Mouse (Mus musculus): ENCODE measurements at regions not wholly inside any gene's neighbourhood (a gene's known extent, or its start where the extent isn't known, plus 50 kb on each side); places are given as distances from the start of the nearest gene placed in this dataset.
"Not testable (repeated sequence)": the region's sequence is repeated elsewhere in the genome, so short reads cannot be mapped to it uniquely, and the experiment has no call there.

DNA sequence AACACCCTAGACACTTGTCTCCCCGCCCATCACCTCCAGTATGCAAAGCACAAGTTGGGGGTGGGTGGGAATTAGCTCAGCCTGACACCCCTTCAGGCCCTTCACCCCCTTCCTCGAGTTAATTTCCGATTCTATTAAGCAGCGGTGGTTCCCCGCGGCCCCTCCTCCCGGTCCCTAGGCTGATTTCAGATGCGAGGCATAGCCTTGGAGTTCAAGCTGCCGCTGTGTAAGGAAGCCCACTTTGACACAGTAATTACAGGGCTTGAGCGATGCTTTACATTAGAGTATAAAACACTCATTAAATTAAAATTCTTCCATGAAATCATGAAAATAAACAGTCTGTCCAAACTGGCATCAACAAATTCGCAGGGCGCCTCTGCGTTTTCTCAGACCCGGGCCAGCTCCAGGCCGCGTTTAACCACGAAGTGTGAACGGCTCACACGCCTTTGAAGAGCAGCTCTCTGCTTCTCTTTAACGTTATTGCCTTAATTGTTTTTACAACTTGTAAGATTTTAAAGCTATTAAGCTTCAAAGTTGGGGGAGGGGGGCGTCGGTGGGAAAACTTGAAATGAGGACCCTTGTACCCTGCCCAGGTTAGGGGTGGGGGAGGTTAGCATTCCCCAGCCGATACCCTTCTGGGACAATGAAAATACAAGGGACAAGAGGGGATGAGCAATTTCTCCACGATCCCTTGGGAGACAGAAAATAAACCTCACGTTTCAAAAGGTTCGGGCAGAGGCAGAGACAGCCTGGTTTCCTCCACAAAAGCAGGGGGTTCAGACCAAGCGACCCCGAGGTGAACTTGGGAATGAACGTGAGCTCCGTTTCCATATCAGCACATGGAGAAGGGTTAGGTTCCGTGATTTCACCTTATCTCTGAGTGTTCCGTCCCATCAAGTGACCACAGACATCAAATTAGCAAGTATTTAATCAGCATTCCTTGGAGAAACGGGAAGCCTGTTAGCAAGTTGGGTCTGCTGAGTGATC, 114.4 kb downstream of the Dicer1 start:
- no peak for DNase-seq
- intact Hi-C loops (cut with DNase I): no loop called here

DNA sequence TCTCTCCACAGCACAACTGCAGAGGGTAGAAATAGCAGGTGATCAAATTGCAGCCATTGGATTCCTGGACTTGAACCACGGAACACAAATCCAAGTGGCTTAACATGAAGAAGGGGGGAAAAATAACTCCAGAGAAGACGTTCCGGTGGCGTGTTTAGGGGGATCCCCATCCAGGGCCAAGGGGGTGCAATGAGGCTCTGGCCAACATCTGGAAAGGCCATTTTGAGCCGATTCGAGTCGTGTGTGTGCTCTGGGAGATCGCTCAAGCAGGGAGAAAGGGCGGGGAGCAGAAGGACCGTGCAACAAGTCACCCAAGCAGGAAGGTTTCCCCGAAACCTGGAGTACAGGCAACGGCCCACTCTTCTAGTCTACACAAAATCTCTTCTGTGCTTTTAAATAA, 115.3 kb downstream of the Dicer1 start:
- no peak for DNase-seq
- intact Hi-C loops (cut with DNase I): no loop called here

DNA sequence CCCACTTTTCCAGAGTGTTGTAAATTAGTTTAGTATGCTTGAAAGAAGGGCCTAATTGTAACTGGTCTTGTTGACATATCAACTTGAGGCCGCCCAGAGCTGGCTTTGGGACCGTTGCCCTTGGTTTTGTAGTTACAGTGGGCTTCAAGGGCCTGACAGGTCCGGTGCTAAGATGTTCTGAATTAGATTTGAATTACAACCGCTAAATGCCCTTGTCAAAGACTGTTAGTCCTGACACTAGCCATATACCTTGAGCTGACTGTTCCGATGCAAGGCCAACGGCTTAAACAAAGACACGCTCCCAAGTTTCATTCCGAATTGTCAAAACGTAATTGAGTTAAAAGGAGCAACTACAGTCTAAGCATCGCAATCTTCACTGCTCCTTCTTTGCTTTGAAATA, 116.9 kb downstream of the Dicer1 start:
- DNase-seq: no peak
- intact Hi-C loops (cut with DNase I): no loop called here

DNA sequence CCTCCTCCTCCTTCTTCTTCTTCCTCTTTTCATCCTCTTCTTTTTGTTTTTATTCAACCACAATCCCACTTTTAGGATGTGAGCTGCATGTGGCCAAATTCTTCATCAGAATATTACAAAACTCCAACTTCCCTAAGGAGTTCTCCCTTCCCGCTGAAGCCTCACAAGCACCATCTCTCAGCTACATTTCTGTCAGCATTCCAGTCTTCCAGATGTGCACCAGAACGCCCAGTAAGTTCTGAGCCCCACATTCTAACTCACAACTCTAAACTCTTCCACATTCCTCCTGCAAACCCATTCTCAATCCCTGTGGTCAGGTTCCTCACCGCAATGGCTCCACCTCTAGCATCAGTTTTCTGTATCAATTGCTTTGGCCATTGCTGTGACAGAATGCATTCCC, 121.2 kb downstream of the Dicer1 start:
- intact Hi-C loops (cut with DNase I): no loop called here

DNA sequence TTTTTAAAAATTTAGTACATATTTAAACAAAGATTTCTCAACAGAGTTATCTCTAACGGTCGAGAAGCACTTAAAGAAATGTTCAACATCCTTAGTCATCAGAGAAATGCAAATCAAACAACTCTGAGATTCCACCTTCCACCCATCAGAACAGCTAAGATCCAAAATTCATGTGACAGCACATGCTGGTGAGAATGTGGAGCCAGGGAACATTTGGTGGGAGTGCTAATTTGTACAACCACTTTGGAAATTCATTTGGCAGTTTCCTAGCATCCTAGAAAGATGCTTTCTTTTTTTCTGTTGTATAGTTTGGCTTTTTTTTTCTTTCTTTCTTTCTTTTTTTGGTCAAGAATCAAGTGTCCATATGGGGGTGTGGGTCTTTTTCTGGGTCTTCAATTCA, 122.3 kb downstream of the Dicer1 start:
- no peak for DNase-seq
- intact Hi-C loops (cut with DNase I): no loop called here

More for the DNA sequence above, 121.2 kb downstream of the Dicer1 start:
- no peak for DNase-seq

DNA sequence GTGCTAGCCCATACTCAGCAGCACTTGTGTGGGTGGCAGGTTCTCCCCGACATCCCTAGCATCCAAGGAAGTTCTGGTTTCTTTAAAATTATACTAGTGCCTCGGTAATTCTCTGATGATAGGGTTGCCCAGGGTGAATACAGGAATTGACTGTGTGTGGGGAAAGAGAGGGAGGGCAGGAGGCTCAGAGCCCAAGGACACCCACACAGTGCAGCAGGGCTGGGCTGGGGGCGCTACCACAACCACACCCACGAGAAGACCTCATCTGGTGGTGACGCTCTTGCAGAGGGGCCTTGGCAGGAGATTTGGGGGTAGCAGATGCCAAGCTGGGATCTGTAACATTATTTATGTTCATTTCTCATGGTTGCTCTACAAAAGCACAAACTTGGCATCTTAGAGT, 125.7 kb downstream of the Dicer1 start:
- intact Hi-C loops (cut with DNase I): no loop called here
- DNase-seq: no peak

DNA sequence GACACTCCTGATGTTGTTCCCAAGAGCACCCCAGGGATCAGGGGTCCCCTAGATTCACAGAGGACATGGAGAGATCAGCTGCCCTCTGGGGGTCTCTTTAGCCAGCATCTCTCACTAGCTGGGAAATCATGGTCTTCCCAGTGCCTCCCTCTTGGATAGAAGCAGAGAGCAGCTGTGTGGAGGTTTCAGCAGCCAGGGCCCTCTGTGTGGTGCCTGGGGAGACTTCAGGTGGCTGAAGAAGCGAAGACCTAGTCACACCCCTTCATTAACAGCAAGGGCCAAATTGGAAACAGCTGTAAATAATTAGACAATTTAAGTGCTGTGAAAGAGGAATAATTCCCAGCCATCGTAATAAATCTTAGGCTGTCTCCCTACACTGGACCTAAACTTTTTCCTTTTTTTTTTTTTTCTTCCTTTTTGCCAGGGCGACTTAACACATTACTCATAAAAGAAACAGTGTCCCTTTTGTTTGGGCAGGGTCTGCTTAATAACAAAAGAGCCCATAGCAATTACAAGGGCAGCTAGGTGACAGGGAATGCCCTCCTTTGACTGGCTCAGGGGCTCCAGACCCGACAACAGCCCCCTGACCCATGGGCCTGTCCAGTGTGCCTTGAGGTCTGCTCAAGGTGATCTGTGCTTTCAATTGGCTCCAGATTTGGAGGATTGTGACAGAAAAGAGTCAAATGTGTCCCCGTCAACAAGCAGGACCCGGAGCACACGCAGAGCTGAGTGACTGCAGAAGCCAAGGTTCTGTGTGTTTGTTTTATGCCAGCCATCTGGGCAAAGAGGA, 127.7 kb downstream of the Dicer1 start:
- DNase-seq: no peak
- intact Hi-C loops (cut with DNase I): no loop called here

DNA sequence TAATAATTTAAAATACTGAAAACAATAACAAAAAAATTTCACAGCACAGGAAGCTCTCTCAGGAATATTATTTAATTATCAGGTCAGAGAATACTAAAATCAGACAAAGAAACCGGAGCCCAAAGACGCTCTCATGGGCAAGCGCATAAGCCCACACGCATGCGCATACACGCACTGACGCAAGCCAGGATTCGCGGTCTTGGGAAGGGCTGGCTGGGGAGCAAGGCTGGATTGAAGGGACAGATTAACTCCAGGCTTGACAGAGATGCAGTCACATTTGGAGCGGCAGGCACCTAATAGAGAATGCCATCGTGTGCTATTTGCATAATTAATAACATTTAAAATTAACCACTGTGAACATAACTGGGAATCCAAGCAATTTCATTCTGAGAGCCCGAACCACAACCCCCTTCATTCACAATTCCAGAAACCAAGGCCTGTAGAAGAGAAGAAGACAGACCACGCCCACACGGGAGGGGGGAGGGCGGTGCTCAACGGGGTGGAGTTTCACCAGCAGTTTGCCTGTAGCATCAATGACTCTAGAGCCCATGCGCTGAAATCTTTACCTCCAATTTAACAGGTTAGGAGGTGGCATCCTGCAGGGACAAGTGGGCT, 134.5 kb downstream of the Dicer1 start:
- intact Hi-C loops (cut with DNase I): no loop called here

DNA sequence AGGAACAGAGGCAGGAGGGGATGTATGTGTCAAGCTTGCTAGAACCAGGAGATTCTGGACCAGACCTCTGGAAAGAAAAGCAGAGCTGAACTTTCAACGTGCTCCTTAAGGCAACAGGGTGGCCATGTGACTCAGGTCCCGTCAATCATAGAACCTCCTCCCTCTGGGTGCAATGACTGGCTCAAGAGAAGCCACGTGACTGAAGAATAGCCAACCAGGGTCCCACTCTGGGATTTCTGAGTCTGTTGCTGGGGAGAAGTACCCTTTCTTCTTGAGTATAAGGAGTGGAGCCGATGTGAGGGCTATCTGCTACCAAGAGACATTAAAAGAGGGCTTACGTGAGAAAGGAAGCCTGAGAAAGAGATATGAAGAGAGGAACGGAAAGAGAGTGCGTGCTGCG, 137.5 kb downstream of the Dicer1 start:
- no peak for DNase-seq
- intact Hi-C loops (cut with DNase I): no loop called here

More for the DNA sequence above, 134.5 kb downstream of the Dicer1 start:
- DNase-seq: peak; percentile 14 to 15

DNA sequence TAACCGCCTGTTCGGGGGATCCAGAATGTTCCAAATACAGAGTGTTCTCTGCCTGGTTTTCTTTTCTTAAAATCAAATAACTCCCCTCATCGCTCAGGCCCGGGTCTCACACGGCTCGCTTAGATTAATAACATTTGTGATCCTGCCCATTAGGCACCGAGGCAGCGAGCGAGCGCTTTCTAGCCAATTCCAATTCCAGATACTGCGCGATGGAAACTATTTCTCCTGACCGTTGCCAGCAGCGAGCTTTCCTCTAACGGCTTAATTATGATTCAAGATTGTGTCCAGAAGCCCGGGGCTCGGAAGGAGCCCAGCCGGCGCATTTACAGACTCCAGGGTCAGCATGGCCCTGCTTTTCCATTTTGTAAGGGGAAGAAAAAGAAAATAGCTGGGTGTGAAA, 136.6 kb upstream of the Gsc start:
- intact Hi-C loops (cut with DNase I): no loop called here
- DNase-seq: no peak

DNA sequence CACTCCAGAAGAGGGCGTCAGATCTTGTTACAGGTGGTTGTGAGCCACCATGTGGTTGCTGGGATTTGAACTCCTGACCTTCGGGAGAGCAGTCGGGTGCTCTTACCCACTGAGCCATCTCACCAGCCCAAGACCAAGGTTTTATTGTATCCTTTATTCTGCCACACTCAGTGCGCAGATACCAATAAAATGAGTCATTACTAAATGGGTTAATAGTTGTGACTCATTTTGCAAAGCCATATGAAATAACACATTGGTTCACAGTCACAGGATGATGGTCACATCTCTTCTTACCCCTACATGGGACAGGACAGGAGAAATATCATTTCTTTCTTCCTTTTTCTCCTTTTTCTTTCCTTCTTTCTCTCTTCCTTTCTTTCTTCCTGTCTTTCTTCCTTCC, 135.8 kb upstream of the Gsc start:
- intact Hi-C loops (cut with DNase I); DNase-seq: not testable (repeated sequence)

DNA sequence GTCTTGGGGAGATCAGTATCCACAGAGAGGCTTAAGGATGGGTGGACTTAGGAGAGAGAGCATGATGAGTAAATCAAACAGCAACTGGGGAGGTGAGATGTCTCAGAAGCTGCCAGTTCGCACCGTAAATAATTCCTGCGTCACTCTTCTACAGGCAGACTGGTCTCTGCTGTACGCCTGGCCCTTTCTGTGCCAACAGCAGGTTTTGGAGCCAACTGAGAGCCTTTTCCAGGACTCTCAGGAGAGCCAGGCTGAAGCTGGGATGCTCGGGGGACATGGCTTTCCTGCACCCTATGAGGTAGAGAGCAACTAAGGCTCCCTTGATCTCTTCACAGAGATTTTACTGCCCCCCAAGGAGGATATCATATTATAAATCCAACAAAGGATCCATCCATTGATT, 134.3 kb upstream of the Gsc start:
- intact Hi-C loops (cut with DNase I): no loop called here
- no peak for DNase-seq

DNA sequence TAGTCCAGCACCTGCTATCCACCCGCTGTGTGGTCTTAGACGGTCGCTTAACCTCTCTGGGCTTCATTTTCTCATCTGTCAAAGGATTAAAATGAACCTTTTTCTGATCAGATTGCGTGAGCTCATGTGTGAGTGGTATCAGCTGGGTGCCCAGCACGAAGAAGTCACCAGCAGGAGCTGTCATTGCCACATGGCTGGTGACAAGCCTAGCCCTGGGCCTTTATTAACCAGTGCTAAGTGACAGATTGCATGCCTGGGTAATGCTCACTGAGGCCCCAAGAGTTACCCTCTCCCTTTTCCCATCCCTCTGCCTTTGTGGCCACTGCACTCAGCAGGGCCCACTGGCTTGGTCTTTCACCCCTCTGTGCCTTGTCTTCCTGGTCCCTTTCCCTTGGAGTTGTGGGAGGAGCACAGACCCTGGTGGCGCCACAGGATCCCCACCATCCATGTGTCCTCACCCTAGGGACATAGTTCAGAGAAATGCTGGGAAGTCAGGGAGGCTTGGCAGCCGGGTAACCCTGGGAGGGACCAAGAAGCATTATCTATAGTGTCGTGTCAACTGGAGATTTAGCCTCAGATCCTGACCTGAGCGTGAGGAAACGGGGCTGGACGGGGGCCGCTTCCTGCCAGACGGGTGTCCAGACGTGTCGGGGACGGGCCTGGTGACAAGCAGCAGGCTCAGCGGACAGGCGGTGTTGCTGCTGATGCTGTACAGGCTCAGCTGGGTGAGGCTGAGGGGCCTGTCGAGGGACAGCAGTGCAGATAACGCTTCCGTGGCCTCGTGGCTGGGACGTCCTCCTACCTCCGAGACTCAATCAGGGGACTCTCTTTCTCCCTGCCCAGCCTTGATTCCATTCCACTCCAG, 132.6 kb upstream of the Gsc start:
- DNase-seq: peak in 1 of 2 experiments; percentile 7
- intact Hi-C loops (cut with DNase I): no loop called here

DNA sequence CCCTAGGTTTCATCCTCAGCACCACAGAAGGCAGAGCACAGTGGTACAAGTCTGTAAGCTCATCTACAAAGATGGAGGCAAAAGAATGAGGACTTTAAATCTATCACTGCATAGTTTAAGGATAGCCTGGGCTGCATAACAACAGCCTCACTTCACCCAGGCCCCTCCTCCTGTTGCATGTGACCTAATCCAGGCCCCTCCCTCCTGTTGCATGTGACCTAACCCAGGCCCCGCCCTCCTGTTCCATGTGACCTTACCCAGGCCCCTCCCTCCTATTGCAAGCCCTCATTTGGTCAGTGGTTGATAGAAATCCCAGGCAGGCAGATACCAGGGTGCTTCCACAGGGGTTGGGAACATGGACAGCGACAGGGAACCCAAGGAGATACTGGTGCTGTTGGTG, 124.9 kb upstream of the Gsc start:
- intact Hi-C loops (cut with DNase I): no loop called here
- no peak for DNase-seq

DNA sequence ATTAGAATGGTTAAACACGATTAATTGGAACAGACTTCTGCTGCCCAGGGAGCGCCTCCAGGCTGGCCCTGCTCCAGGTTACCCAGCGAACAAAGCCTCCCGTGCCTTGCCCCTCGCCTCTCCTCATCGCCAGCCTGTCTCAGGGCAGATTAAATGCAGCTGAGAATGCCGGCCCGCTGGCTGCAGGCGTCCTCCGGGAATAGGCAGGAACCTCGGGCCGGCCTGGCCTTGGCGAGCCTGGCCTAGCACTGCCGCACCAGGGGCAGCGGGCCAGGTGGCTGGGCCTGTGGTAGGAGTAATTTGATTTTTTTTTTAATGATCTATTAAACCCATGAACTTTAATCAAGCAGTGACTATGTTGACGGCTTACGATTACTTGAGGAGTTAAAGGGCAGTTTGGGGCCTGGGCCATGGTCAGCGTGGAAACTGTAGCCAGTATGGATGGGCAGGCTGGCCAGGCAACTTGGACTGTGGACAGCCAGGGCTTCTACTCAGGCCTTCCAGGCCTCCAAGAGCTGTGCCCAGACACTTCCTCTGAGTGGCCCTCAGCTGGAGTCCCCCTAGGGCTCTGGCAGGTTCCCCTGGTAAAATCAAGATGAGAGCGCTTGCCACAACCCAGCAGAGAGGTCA, 120.5 kb upstream of the Gsc start:
- intact Hi-C loops (cut with DNase I): no loop called here
- DNase-seq: peak; percentile 33 to 41

DNA sequence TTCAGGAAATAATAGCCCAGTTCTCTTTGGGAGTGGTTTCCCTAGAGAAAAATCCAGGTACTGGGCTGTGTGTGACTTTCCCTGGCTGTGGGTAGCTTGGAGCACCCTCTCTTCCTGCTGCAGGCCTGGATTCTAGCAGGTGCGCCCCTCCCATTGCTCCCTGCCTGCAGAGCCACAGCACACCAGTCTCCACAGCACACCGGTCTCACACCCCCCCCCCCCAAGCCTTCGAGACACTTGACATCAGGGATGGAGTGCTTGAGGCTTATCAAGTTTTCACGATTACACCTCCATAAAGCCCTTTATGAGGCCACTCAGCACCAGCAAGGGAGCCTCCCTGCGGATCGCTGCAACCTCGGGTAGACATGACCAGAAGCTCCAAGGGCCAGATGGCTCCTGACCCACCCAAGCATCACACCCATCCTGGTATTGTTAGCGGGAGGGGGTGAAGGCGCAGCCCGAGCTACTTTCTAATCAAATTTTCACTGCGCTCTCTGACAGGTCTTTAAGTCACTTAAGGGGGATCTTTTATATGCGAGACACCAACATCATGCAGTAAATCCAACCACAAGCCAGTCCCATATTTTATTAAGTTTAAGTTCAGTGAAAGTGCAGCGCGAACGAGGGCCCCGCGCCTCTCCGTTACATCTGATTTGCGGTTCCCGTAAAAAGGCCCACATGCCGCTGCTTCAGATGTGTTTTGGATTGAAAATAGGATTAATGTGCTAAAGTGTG, 119.8 kb upstream of the Gsc start:
- no peak for DNase-seq
- intact Hi-C loops (cut with DNase I): no loop called here

DNA sequence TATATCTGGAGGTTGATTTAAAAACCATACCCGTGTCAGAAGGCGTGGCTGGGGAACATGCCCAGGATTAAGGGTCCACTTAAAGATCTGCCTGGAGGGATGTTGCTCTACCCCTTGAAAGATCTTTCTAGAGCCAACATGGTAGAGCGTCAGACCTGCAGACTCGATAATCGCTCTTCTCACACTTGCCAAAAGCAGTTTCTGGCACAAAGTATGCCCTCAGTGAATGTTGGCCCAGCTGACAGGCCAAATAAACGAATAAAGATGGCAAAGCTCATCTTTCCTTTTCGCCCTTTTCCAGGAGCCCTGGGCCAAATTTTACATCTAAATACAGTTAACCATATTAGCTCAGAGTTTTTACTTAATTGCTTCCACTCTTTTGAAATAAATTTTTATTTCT, 118.4 kb upstream of the Gsc start:
- DNase-seq: no peak
- intact Hi-C loops (cut with DNase I): no loop called here

DNA sequence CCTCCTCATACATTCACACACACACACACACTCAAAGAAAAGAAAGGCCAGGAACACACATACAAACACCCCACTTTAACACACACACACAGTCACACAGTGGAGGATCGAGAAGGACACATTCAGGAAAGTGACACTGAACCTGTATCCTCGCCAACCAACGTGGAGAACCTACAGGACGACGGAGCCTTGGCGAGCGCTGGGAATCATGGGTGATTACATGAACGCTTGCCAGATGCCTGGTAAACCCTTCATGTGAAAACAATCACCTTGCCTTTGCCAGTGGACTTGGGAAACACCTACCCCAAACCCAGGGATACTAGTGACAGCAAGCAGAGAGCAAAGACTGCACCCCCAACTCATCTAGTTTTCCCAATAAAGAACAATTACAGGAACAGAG, 117.2 kb upstream of the Gsc start:
- intact Hi-C loops (cut with DNase I): no loop called here

DNA sequence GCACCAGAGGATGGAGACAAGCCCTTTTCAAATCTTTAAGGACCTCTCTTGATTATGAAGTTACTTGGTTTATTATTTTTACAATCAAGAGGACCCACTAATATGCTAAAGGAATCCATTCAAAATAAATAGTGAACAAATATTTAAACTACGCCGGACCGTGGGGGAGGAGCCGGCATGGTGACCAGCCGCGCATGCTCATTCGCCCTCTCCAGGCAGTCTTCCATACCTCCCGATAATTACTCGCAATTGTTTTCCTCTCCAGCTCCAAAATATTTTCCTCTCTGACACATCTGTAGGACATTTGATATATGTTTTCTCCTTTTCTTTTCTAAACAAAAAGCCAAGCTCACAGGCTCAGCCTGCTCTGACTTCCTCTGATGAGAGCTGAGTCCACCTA, 111.3 kb upstream of the Gsc start:
- intact Hi-C loops (cut with DNase I): no loop called here
- no peak for DNase-seq

More for the DNA sequence above, 117.2 kb upstream of the Gsc start:
- DNase-seq: no peak

Measured in heart, postnatal 36 days (tissue).